Mouse (Mus musculus): ENCODE data around the gene Fkbpl.

Fkbpl gene

DNA sequence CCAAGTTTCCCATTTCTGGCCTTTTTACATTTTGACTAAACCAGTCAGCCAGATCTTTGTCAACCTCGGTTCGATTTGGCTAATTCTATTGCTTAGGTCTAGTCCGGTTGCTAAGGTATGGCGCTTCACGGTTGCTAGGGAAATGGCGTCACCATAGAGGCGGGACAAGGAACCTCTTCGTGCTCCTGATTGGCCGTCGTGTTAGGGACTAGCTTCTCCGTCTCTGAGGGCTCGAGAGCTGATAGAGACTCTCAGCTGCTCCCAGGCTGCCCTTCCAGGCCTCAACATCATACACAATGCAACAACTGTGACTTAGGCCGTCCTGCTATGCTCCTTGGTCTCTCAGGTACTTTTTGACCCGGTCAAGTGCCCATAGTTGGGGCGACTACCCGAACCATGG lies at the start of gene Fkbpl:
Gene Fkbpl, plus strand, starts transcription at position 157 of the 400 bp plus-strand sequence.
- DNase-seq (ENCODE audit: low spot score in 2 of 2) = peak; percentile 92 to 95

GRCm38 (mm10) chr17:34596098-34596497 lies 48.5 kb upstream of the Fkbpl start:
- no peak for DNase-seq (ENCODE audit: low spot score in 2 of 2)

DNA sequence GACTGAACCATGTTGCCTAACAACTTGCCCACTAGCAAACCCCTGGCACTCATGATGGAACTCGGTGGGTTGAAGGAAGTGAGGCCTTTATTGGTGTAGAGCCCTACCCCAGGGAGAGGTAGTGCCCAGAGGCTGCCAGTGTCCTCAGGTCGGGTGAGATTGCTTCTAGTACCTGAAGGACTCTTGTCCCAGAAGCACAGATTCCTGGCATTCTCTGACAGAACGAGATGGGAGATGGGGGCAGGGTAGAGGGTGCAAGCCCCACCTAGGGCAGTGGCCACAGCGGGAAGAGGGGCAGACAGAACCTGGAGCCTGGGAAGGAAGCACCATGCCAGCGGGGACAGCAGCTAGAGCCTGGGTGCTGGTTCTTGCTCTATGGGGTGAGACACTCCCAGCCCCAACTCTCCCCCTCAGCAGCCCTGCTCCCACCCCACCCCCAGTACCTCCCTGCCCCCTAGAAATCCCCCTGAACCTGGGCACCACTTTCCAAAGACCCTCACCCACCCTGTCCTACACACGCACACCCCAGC lies 46.9 kb upstream of the Fkbpl start, which contains the start of gene Ager:
Gene Ager, plus strand, starts transcription at position 297 of the 530 bp plus-strand sequence.
- DNase-seq (ENCODE audit: low spot score in 2 of 2) = no peak

GRCm38 (mm10) chr17:34599891-34600290 lies 44.7 kb upstream of the Fkbpl start:
- DNase-seq (ENCODE audit: low spot score in 2 of 2) = no peak

- no peak for DNase-seq (ENCODE audit: low spot score in 2 of 2)
These were observed 42.8 kb upstream of the Fkbpl start for GRCm38 (mm10) chr17:34601796-34602195.

GRCm38 (mm10) chr17:34603375-34604060 lies 41.0 kb upstream of the Fkbpl start, which contains the start of gene Rnf5:
Gene Rnf5 (minus strand): TSS chr17:34603690.
- DNase-seq (ENCODE audit: low spot score in 2 of 2) = peak; percentile 99

- peak; percentile 99 for DNase-seq (ENCODE audit: low spot score in 2 of 2)
These were observed 40.5 kb upstream of the Fkbpl start, which contains the start of gene Agpat1 for GRCm38 (mm10) chr17:34604061-34604508. Gene Agpat1 (plus strand): TSS chr17:34604262.

- DNase-seq (ENCODE audit: low spot score in 2 of 2) = no peak
These were observed 39.9 kb upstream of the Fkbpl start for GRCm38 (mm10) chr17:34604511-34605237.

DNA sequence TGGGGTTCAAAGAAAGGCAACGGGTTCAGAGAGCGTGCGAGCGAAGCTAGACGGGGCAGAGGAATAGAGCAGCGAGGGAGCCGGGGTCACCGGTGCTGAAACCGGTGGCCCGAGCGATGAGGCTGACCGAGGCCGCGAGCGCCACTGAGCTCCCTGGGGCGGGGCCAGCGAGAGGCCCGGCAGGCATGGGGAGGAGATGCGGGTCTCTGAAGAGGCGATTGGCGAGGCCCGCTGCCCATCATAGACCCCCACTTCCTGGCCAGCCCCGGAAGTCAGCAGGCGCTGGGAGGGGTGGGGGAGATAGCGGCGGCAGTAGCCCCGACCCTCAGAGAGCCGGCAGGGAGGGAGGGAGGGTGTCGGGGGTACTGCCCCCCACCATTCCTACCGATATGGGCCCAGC lies 39.0 kb upstream of the Fkbpl start:
- DNase-seq (ENCODE audit: low spot score in 2 of 2) = peak; percentile 94 to 95

- DNase-seq (ENCODE audit: low spot score in 2 of 2) = no peak
These were observed 38.2 kb upstream of the Fkbpl start for GRCm38 (mm10) chr17:34606186-34607039.

- no peak for DNase-seq (ENCODE audit: low spot score in 2 of 2)
These were observed 36.6 kb upstream of the Fkbpl start for GRCm38 (mm10) chr17:34607997-34608396.

- DNase-seq (ENCODE audit: low spot score in 2 of 2) = no peak
These were observed 33.5 kb upstream of the Fkbpl start for GRCm38 (mm10) chr17:34611050-34611449.

DNA sequence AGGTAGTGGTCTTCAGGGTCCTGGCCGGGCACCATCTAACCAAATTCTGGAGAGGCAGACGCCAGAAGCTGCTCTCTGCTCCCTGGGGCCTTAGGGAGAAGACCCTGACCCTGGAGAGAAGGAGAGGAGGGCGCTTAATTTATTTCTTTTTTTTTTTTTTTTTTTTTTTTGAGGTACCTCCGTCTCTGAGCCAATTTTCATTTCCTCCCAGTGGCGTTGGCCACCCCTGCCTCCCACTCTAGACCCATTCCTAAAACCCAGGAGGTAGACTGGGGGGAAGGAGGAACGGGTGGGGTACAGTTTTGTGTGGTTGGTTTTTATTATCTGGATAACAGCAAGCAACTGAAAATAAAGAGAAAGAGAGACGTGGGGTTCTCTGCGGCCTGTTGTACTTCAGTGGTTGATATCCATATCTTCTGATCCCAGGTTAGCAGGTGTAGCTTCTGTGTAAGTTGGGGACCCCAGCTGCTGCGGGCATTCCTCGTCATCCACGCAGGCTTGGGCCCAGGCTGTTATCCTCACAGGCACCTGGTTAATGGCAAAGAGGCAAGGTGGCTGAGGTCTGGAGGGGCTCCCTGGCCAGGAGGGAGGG lies 31.4 kb upstream of the Fkbpl start:
- DNase-seq (ENCODE audit: low spot score in 2 of 2) = no peak

DNA sequence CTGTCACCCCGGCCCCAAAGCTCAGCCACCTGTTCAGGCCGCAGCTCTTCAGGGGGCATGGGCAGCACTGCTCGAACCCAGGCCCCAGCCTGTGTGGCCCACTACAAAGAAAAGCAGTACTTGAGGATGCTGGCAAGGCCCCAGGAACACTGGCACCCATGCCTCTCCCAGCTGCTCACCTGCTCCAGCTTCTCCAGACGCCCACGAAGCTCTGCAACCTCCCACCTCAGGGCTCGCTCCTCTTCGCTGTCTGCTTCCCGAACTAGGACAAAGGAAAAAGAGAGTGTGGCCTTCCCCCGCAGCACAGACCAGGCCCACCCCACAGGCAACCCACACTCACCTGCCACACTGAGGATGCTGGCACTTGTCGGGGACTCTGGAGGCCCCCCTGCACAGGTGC lies 30.7 kb upstream of the Fkbpl start:
- no peak for DNase-seq (ENCODE audit: low spot score in 2 of 2)

DNA sequence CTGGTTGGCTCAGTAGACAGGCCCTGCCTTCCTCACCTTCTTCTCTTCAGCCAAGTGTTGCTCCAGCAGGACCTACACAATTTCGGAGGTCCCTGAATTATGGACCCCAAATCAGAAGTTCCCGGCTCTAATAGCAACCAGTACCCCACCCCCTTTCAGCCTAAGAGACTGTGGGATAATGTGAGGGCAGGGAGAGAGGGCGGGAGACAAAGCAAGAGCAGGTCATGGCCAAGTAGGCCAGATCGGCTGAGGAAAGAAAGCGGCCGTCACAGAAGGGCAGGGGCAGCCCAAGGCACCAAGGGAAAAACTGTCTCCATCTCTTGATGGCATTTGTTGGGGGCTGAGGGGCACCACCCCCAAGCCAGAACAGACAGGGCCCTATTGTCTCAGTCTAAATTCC lies 28.7 kb upstream of the Fkbpl start, which contains the start of gene Egfl8:
Gene Egfl8, minus strand, starts transcription at position 101 of the 400 bp plus-strand sequence.
- no peak for DNase-seq (ENCODE audit: low spot score in 2 of 2)

DNA sequence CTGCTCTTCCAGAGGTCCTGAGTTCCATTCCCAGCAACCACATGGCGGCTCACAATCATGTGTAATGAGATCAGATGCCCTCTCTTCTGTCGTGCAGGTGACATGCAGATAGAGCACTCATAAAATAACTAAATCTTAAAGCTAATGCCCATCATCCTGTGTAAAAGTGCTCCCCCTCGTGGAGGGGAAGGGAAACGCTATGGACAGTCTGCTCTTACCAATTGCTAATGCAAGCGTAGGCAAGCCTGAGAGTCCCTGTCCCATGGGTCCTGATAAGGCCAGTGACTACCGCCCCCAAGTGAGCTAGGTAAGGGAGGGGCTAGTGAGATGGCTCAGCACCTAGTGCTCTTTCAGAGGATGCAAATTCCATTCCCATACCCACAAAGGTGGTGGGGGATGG lies 25.6 kb upstream of the Fkbpl start:
- DNase-seq (ENCODE audit: low spot score in 2 of 2) = peak; percentile 76 to 83

- DNase-seq (ENCODE audit: low spot score in 2 of 2) = no peak
These were observed 23.6 kb upstream of the Fkbpl start for GRCm38 (mm10) chr17:34621006-34621405.

- DNase-seq (ENCODE audit: low spot score in 2 of 2) = no peak
These were observed 21.4 kb upstream of the Fkbpl start for GRCm38 (mm10) chr17:34623161-34623560.

GRCm38 (mm10) chr17:34624981-34625380 lies 19.6 kb upstream of the Fkbpl start:
- DNase-seq (ENCODE audit: low spot score in 2 of 2) = no peak

- DNase-seq (ENCODE audit: low spot score in 2 of 2) = no peak
These were observed 18.3 kb upstream of the Fkbpl start for GRCm38 (mm10) chr17:34626062-34626772.

- peak in 1 of 2 experiments; percentile 49 for DNase-seq (ENCODE audit: low spot score in 2 of 2)
These were observed 17.8 kb upstream of the Fkbpl start for GRCm38 (mm10) chr17:34626773-34627092.
